Mouse (Mus musculus) ovary, postnatal 36 days (tissue): ENCODE results near the gene Fam53b.

Experiments used
- DNase-seq: peaks from one replicate; pipeline ENCODE4 v3.0.0; 2022; ENCODE audit warnings: low spot score, mixed read lengths

Fam53b gene

GRCm38 (mm10) chr7:132813416-132814088 lies at the start of gene Fam53b:
Fam53b (minus strand) TSS chr7:132813886.
- peak; percentile 77 for DNase-seq

GRCm38 (mm10) chr7:132859042-132859958 lies 45.6 kb upstream of the Fam53b start, which contains the start of gene Abraxas2:
Abraxas2 (plus strand) TSS chr7:132859225.
- peak; percentile 88 for DNase-seq

- no peak for DNase-seq
Observed at GRCm38 (mm10) chr7:132858043-132858608, 44.4 kb upstream of the Fam53b start.

- no peak for DNase-seq
Observed at GRCm38 (mm10) chr7:132856083-132856482, 42.4 kb upstream of the Fam53b start.

- no peak for DNase-seq
Observed at GRCm38 (mm10) chr7:132853946-132854345, 40.3 kb upstream of the Fam53b start.

- no peak for DNase-seq
Observed at GRCm38 (mm10) chr7:132853361-132853760, 39.7 kb upstream of the Fam53b start.

GRCm38 (mm10) chr7:132852173-132852844 lies 38.6 kb upstream of the Fam53b start, which contains the start of gene Eef1akmt2:
Eef1akmt2 (minus strand) TSS chr7:132852673.
- DNase-seq: peak; percentile 83

GRCm38 (mm10) chr7:132843152-132843551 lies 29.5 kb upstream of the Fam53b start:
- DNase-seq: no peak

GRCm38 (mm10) chr7:132842455-132842854 lies 28.8 kb upstream of the Fam53b start:
- DNase-seq: no peak

- DNase-seq: no peak
Observed at GRCm38 (mm10) chr7:132841287-132841686, 27.6 kb upstream of the Fam53b start.

GRCm38 (mm10) chr7:132830955-132831354 lies 17.3 kb upstream of the Fam53b start:
- DNase-seq: no peak

GRCm38 (mm10) chr7:132824346-132825022 lies 10.8 kb upstream of the Fam53b start:
- DNase-seq: no peak

- no peak for DNase-seq
Observed at GRCm38 (mm10) chr7:132823832-132824231, 10.1 kb upstream of the Fam53b start.

GRCm38 (mm10) chr7:132820692-132821091 lies 7.0 kb upstream of the Fam53b start:
- DNase-seq: no peak

- DNase-seq: no peak
Observed at GRCm38 (mm10) chr7:132817056-132817455, 3.4 kb upstream of the Fam53b start.

- DNase-seq: no peak
Observed at GRCm38 (mm10) chr7:132816528-132816927, 2.8 kb upstream of the Fam53b start.

- DNase-seq: no peak
Observed at GRCm38 (mm10) chr7:132815081-132815480, 1.4 kb upstream of the Fam53b start.

GRCm38 (mm10) chr7:132814089-132814450 lies 384 bp upstream of the Fam53b start:
- DNase-seq: no peak

- peak; percentile 65 for DNase-seq
Observed at GRCm38 (mm10) chr7:132812619-132813415, 869 bp downstream of the Fam53b start.
